Mouse (Mus musculus) c-Kit-positive CD71-negative TER-119-negative erythroid progenitor cells, embryonic 14.5 days (primary cell): Measurements from ENCODE around the gene Slc39a5.
A peak's percentile ranks its signal among the peaks of the same experiment; 100 is the strongest.

Experiments used
- DNase-seq: peaks from one replicate; pipeline ENCODE4 v3.0.0-alpha.2; 2013; ENCODE audit warnings: low read depth

The Slc39a5 gene

DNA sequence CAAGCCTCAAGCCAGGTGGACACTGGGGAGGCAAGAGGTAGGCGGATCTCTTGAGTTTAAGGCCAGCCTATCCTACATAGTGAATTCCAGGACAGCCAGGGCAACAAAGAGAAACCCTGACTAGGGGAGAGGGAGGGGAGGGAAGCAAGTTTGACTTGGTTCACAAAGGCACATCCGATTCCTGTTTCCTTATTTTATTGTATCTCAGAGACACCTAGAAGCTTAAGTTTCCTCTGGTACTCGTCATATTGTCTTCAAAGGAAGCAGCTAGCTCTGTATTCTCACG lies 9.5 kb upstream of the Slc39a5 start:
- no peak for DNase-seq

DNA sequence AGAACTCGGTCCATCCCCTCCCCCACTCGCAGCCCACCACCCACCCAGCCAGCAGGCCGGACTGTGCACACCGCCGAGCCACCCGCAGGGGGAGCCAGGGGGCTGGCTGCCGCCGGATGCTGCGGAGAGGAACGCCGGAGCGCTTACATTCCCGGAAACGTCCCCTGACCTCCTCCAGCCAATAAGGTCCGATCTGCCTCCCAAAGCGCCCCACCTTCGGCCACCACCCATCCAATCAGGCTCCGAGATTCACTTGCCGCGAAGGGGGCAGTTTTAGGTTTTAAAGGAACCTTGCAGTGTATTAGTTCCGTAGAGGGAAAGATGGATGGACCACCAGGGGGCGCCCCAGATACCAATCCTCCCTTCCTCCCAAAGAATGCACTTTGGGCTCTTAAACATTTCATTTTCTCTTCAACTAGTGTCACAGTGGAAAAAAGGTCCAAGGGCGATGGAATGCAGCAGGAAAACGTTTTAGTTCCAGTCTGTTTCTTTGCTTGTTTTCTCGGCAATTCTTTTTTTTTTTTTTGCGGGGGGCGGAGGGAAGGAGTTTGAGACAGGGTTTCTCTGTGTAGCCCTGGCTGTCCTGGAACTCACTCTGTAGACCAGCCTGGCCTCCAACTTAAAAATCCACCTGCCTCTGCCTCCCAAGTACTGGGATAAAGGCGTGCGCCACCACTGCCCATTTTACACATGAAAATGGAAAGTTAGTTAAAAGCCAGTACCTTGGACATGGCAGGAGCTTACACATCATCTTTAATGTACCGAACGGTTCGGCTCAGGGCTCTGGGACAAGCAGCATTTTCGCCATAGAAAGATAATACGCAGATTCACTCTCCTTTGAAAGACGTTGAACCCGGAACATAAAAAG lies 8.9 kb upstream of the Slc39a5 start:
- DNase-seq: peak; percentile 97

DNA sequence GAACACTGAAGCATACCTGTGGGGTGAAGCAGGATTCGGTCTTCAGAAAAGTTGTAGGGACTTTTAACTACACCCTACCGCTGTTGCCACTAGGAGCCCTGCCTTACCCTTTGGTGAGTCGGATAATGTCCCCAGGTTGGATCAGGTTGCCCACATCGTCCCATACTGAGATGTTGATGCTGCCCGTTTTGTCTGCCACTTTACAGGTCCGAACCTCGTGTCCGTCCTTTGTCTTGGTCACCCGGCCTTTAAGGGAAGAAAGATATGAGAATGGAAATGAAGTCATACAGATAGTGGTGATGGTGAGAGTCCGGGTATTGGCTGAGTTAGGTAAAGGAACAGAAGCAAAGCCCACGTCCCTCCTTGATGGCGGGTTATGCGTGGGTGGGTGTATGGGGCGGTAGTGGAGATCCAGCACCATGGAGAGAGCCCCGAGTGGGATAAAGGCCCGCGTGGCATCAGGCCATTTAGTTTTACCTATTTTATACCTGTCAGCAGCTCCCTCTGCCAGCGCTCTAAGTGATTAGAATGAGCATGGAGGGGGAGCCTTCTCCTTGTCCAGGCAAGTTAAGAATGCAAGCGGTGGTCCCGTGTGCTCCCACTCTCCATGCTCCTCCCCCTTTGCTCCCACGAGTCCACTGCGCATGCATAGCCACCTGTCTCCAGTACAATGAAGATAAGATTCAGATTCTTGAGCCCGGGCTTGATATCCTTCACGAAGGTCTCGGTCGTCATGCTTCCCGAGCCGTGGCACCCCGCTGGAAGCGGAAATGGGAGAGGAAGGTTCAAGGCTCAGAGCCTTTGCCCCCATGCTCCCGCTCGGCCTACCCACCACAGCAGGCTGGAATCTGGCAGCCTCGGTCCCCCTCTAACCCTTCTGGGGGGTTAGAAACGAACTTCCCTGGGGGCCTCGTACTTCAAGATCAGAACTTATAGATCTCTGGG lies 7.8 kb upstream of the Slc39a5 start:
- no peak for DNase-seq

DNA sequence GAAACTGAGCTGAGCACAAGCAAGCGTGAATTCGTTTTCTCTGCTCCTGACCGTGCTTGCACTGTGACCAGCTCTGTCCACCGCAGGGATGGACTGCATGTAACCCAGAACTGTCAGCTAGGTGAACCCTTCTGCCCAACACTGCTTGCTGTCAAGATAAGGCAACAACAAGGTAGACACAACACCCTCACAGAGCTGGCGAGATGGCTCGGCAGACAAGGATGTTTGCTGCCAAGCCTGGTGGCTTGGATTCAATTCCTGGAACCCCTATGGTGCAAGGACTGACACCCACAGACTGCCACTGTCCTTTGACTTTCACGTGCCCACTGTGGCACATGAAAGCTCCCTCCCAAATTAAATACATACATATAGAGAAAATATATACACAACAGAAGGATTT lies 2.9 kb upstream of the Slc39a5 start:
- DNase-seq: no peak

DNA sequence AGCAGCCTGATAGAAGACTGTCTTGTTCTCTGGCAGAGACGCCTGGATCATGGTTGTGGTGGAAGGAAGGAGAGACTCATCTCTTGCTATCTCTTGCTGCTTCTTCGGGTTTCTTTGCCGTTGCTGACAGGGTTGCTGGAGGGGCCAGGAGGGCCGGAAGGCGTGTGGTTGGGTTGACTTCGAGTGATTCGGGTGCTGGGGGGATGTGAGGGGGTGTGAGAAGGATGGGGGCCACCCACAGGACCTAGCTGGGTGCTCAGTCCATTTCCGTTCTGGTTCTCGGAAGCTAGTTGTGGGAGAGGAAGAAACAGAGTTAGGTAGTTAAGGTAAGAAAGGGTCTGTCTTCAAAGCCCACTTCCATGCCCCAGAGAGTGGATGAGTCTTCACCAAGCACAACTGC lies 609 bp upstream of the Slc39a5 start:
- no peak for DNase-seq

DNA sequence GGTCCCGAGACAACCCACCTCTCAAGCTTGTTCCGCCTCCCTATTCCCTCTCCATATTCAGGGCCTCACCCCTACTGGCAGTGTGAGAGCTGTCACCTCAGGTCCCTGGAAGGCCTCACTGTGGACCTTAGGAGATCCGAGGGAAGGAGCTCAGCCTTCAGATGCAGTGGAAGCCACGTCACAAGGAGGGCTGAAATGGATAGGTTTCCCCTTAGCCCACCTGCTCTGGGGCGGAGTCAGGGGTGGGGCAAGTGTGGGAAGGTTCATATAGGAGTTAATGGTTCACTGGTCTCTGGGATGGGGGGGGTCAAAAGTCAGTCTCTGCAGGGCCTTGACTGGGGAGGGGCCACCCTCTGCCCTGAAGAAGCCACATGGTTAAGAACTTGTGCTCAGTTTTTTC lies 691 bp downstream of the Slc39a5 start:
- DNase-seq: no peak

DNA sequence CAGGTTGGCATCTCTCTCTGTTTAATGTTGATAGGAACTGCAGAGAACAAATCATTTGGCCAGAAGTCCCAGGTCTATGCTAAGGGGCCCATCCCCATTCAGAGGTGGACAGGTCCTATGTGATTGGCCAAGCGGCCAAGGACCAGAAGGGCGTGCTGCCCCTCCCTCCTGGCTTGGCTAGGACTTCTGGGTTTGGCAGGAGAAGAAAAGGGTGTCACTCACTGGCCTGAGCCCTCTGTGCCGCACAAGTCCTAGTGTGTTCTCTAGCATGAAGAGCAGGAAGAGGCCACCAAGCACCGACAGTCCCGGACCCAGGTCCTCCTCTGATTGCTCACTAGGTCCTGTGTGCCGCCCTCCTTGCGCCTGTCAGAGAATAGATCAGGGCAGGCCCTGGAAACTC lies 3.6 kb downstream of the Slc39a5 start:
- DNase-seq: no peak

DNA sequence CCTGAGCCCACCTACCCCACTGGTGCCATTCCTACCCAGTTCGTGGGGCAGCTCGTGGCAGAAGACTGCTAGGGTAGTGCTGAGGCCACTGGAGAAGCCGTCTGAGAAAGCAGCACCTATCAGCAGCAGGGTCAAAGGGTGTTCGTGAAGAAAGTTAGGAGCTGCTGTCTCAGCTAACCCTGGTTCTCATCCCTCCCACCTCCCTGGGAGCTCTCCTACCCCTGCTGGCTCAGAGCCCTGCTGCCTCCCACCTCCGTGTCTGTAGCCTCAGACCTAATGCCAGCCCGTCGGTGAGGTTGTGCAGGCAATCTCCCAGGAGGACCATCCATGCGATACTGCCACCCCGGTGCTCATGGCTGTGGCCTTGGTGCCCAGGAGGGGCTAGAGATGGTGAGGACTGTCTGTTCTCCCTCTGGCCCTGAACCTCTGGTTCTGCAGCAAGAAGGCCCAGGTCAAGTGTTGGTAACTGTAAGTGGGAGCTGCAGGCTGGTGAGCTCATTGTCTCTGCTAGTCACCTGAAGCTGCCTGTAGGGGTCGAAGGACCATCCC lies 4.2 kb downstream of the Slc39a5 start:
- DNase-seq: no peak

DNA sequence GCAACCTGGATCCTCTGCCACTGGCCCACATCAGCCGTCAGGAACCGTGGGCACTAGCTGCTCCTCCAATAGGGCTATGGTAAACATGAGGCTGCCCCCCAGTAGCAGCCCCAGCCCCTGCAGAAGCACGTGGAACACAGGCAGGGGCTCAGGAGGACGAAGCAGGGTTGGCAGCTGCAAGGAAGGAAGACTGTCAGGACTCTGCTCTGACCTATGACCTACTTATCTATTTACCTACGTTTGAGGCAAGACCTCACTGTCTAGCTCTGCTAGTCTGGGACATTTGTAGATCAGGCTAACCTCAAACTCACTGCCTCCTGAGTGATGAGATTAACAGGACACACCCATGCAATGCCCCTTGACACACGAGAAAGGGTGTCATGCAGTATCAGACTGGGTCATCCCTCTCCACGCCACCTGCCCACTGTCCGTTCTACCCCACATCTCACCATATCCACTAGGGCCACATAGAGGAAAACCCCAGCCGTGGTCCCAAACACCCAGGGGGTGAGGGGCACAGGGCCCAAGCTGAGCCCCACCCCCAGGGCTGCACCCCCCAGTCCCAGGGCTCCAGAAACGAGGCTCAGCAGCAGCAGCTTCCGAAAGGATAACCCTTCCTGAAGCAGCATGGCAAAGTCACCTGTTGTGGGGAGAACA lies 4.9 kb downstream of the Slc39a5 start:
- no peak for DNase-seq

DNA sequence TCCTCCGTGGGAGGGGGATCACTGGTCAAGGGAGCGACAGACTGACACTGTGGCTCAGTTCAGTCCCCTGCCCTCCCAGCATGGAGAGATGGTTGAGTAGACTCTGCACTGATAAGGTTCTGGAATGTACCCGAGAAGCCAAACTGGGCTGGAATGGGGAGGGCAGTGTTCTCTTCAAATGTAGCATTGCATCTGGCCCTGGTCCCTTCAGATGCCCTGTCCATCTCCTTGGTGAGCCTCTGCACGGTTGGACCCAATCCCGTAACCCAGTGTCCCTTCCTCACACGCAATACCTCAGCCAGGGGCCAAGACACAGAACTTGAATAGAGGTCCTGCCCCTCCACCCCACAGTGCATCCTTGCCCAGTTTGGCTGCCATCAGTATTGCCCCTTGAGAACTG lies 9.2 kb downstream of the Slc39a5 start:
- no peak for DNase-seq

DNA sequence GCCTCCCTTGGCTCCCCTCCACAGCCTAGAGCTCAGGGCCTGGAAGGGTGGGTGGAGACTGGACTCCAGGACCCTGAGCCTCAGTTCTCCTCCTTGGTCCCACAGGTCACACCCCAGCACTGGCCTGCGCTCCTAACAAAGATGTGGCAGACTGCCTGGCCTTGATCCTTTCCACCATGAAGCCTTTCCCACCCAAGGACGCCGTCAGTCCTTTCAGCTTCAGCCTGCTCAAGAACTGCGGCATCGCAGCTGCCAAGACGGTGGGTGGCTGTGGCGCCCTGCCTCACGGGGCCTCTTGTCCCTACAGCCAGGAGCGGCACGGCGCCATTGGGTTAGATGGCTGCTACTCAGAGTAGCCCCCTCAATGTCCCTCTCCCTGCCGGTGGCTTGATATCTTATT lies 10.7 kb downstream of the Slc39a5 start:
- DNase-seq: no peak

DNA sequence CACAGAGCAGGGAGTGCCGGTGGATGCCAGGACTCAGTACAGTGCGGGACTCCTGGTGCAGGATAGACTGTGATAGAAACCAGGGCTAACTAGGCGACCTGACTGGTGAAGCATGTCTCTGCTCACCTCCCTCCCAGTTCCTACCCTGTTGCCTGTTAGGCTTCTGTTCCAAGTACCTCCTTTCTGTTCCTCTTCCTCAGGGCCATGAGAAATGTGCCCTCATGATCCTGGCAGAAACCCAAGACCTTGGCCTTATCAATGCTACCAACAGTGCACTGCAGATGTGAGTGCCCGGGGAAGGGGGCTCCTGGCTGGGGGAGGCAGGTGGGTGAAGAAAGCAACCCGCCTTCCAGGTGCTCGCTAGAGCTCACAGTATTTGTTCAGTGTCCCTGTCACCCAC lies 11.5 kb downstream of the Slc39a5 start:
- DNase-seq: no peak

DNA sequence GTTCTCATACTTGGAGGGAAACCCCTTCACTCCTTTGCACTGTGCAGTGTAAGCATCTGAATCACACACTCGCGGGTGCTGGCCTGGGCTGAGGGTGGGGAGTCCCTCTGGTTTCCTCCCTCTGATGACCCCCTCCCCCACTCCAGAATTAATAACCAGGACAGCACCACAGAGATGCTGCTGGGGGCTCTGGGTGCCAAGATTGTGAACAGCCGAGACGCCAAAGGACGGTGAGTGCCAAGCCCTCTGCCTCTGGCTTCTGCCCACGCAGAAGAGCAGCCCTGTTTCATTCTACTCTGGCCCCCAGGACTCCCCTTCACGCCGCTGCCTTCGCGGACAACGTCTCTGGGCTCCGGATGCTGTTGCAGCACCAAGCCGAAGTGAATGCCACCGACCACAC lies 12.1 kb downstream of the Slc39a5 start:
- DNase-seq: no peak

DNA sequence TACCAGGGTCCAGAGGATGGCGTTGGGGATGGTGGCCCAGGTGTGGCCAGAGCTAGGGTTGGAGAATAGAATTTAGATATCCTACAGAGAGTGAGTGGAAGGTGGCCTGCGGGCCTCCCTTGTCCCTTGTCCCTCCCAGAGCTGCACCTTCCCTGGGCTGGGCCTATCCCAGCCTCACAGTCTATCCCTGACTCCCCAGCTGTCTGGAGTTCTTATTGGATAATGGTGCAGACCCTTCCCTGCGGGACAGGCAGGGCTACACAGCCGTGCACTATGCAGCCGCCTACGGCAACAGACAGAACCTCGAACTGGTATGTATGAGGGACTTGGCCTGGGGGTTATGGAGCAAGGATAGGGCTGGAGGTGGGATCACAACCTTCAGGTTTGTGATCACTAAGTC lies 15.1 kb downstream of the Slc39a5 start:
- no peak for DNase-seq

DNA sequence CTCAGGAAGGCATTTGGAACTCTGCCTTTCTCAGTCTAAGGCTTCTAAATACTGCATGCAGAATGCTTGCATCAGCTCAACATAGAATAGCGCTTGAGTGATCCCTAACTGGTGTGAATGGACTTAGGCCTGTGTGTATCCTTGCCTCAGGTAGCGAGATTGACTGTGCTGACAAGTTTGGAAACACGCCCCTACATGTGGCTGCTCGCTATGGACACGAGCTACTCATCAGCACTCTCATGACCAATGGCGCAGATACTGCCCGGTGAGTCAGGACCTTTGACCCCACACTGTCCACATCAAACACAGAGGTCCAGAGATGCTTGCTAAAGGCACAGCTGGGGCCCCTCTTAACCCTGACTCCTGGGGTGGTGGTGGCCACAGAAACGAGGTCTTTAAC lies 18.5 kb downstream of the Slc39a5 start:
- no peak for DNase-seq

DNA sequence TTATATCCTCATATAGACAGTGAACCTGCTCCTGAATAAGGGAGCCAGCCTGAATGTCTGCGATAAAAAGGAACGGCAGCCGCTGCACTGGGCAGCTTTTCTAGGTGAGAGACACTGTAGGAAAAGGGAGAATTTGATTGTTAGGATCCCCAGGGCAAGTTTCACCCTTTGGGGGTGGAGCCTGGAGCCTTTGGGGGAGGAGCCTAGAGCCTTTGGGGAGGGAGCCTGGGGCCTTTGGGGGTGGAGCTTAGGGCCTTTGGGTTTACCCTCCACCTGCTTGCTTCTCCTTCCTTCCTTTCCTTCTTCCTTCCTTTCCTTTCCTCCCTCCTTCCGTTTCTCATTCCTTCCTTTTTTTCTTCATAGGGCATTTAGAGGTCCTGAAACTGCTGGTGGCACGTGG lies 20.5 kb downstream of the Slc39a5 start:
- DNase-seq: no peak

DNA sequence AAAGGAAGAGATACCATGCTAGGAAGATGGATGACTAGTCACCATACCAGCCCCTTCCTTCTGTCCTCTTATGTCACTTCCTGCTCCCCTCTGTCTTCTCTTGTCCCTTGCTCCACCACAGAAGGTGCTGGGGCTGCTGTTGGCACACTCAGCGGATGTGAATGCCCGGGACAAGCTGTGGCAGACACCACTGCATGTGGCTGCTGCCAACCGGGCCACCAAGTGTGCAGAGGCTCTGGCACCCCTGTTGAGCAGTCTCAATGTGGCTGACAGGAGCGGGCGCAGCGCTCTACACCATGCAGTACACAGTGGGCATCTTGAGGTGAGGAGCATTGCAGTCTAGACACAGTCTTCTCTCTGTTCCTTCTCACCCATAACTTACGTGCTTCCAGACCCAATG lies 21.8 kb downstream of the Slc39a5 start:
- no peak for DNase-seq

DNA sequence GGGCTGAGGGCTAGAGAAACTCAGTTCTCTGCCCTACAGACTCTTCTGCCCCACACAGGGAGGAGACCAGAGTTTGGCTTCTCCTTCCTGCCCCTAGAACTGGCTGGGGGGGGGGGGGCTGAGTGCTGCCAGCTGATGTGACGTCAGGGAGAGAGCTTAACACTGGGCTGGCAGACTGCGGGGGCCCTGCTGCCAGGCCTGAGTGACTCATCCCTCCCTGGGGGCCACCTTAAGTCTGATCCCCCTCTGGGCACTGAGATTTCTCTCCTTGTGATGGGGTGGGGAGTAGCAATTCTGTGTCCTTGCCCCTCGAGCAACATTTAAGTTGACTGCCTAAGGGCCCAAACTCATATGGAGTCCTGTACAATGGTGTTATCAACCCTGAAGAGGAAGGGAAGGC lies 22.6 kb downstream of the Slc39a5 start:
- no peak for DNase-seq

DNA sequence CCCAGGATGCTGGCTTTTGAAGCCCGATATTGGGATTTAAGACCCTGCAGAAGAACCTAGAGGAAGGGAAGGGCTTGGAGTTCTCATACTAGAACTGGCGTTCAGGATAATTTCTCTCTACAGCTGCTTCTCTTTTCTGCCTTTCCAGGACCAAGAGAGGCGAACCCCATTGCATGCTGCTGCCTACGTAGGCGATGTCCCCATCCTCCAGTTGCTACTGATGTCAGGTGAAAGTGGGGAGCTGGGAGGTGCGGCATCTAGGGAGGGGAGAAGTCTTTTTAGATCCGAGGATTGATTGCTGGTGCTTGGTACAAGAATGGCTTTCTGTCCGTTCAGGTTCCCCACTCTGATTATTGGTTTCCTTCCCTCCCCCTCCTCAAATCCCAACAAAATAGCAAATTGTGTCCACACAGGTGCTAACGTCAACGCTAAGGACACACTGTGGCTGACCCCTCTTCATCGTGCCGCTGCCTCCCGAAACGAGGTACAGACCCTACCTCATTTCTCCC lies 23.0 kb downstream of the Slc39a5 start:
- no peak for DNase-seq

DNA sequence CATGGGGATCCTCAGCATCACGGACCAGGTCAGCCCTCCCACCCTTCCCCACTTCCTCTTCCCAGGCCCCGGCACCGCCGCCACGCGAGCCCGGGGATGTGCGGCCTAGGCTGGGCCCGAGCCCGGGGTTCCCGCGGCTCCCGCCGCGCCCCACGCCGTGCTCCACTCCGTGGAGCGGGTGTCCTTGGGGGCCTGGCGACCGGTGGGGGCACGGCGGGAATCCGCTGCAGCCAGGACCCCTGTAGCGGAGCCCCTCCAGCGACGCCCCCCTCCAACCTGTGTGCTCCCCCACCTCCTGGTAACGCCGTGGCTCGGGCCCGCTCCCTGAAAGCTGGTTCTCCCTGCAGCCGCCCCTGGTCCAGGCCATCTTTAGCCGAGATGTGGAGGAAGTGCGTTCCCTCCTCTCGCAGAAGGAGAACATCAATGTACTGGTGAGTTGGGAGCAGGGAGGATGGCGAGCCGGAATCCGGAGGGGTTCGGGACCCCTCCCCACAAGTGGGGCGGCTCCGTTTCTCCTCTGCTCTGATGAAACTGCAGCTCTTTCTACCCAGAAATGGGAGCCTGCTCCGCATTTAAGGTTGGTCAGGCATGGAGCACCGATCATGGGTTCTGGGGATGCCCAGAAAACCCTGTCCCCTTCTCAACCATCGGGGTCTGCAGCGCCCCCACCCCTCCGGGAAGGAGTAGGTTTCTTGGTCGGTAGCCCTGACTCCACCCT lies 23.6 kb downstream of the Slc39a5 start:
- no peak for DNase-seq

DNA sequence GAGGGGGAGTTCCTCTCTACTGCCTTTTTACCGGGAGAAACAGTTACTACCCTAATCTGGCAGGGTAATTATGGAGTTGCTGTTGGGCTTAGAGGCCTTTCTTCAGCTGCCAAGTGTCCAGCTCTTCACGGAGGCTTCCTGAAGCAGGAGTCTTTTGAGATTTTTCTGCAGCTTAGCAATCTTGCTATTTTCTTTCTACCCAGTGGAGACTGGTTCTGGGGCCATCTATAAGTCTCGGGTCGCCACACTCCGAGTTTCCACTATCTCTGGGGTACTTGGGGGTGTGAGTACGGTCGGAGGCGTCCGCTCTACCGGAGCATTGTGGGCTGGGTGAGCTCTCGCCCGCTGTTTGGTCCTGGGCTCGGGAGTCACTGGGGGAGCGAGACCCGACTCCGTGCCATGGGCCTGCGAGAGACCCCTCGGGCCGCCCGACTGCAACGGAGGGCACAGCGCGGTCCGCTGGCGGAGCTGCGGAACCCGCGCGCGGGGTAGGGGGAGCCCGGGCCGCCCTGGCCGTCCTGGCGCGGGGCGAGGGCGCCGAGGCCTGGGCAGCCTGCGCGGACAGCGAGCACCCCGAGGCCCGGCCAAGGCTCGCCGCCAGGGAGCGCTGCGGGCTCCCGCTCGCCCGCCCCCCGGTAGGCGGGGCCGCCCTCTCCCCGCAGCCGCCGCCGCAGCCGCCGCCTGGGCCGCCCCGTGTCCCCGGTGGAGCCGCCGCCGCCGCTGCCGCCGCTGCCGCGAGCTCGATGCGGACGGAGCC lies 24.4 kb downstream of the Slc39a5 start, which contains the start of gene Ankrd52:
Ankrd52 (plus strand) TSS at position 661 of the 757 bp plus-strand sequence.
- DNase-seq: peak; percentile 67
